Mouse (Mus musculus) E14TG2a.4 (cell line): ENCODE results near the gene Zfp652.

Source experiments
- CTCF ChIP-seq: conservative IDR thresholded peaks from 2 replicates; pipeline ENCODE4 v1.5.1; 2014; ENCODE audit warnings: low read length
- NANOG ChIP-seq: IDR thresholded peaks from 2 replicates; pipeline ENCODE4 v1.6.1; 2014; ENCODE audit warnings: borderline replicate concordance, low read length, mixed read lengths
- POU5F1 ChIP-seq: IDR thresholded peaks from 2 replicates; pipeline ENCODE4 v1.6.1; 2014; ENCODE audit warnings: low read length, borderline replicate concordance

- no peak for TF ChIP-seq CTCF
- no peak for TF ChIP-seq POU5F1
- TF ChIP-seq NANOG, result no peak
Observed at GRCm38 (mm10) chr11:95789451-95789891, 77.0 kb downstream of the Zfp652 start.
